19 mouse cellular contexts compared by ENCODE assay signal in genomic region chr1:90855880-90856279, GRCm38 (mm10). TPM values are rescaled to one million over a fixed set of nuclear protein-coding genes. Genes with fewer than 3 reads are reported as not detected.
DNase-seq lines count a peak whose midpoint lies in the region; ATAC-seq and TF ChIP-seq lines count a peak whose summit lies in the region.
"Had no signal": no experiment of that assay in that cellular context is flagged by ENCODE, and none has a peak within 500 bp of the region (broad histone marks: within the 10 kb centered on the region; RNA-seq: fewer than 3 reads in every experiment).

No protein-coding gene starts in this region.

- H3K4me3 ChIP-seq in forebrain, postnatal 0 days (ENCODE audit: low read depth, low read length), result no peak overlapping the region
- H3K4me3 ChIP-seq in forebrain, embryonic 13.5 days, result no peak overlapping the region
- H3K4me3 ChIP-seq in midbrain, embryonic 16.5 days (ENCODE audit: low read depth, low read length), result no peak overlapping the region
- no peak overlapping the region for H3K4me3 ChIP-seq in midbrain, embryonic 14.5 days (replicated peaks; ENCODE audit: low read depth, low read length)
- H3K4me3 ChIP-seq in embryonic facial prominence, embryonic 12.5 days, result no peak overlapping the region
- H3K4me3 ChIP-seq: heart, embryonic 13.5 days; hindbrain, embryonic 13.5 days had no signal

- TF ChIP-seq CTCF in forebrain, postnatal 0 days (IDR thresholded peaks at IDR 0.05; ENCODE audit: low read depth), result no peak

- WGBS in forebrain, postnatal 0 days, result 51% methylated on average over 5 of the region's 5 CpGs
- 67% methylated on average over 5 of the region's 5 CpGs for WGBS in forebrain, embryonic 13.5 days
- 43% methylated on average over 5 of the region's 5 CpGs for WGBS in midbrain, embryonic 16.5 days
- WGBS in midbrain, embryonic 14.5 days, result 53% methylated on average over 5 of the region's 5 CpGs
- 54% methylated on average over 5 of the region's 5 CpGs for WGBS in embryonic facial prominence, embryonic 12.5 days

- H3K9ac ChIP-seq in forebrain, postnatal 0 days, result no peak overlapping the region
- H3K9ac ChIP-seq in forebrain, embryonic 13.5 days, result no peak overlapping the region
- no peak overlapping the region for H3K9ac ChIP-seq in midbrain, embryonic 16.5 days (ENCODE audit: low read depth, low read length)
- no peak overlapping the region for H3K9ac ChIP-seq in midbrain, embryonic 14.5 days (replicated peaks; ENCODE audit: low read length)
- no peak overlapping the region for H3K9ac ChIP-seq in embryonic facial prominence, embryonic 12.5 days
- H3K9ac ChIP-seq: heart, embryonic 13.5 days; hindbrain, embryonic 13.5 days had no signal

- H3K27me3 ChIP-seq in forebrain, postnatal 0 days (ENCODE audit: insufficient read depth, low read length), result no peaks in the 10 kb centered on the region
- H3K27me3 ChIP-seq in forebrain, embryonic 13.5 days, result no peaks in the 10 kb centered on the region
- no peaks in the 10 kb centered on the region for H3K27me3 ChIP-seq in midbrain, embryonic 16.5 days (ENCODE audit: control insufficient read depth, insufficient read depth, low read depth, low read length)
- H3K27me3 ChIP-seq in midbrain, embryonic 14.5 days (ENCODE audit: control insufficient read depth, insufficient read depth, low read length), result no peaks in the 10 kb centered on the region
- H3K27me3 ChIP-seq in embryonic facial prominence, embryonic 12.5 days, result no peaks in the 10 kb centered on the region
- H3K27me3 ChIP-seq: hindbrain, embryonic 13.5 days had no signal

- no peak overlapping the region for H3K4me2 ChIP-seq in forebrain, postnatal 0 days (ENCODE audit: low read depth)
- H3K4me2 ChIP-seq in forebrain, embryonic 13.5 days, result no peak overlapping the region
- H3K4me2 ChIP-seq in midbrain, embryonic 16.5 days (ENCODE audit: low read length), result no peak overlapping the region
- no peak overlapping the region for H3K4me2 ChIP-seq in midbrain, embryonic 14.5 days (ENCODE audit: low read length)
- H3K4me2 ChIP-seq in embryonic facial prominence, embryonic 12.5 days (replicated peaks), result no peak overlapping the region
- H3K4me2 ChIP-seq: heart, embryonic 13.5 days; hindbrain, embryonic 13.5 days had no signal

- H3K27ac ChIP-seq in forebrain, postnatal 0 days (ENCODE audit: low read depth, low read length), result no peak overlapping the region
- no peak overlapping the region for H3K27ac ChIP-seq in forebrain, embryonic 13.5 days
- peak overlapping the region; percentile 38; the same call in 1 of the 2 replicates for H3K27ac ChIP-seq in midbrain, embryonic 16.5 days (ENCODE audit: low read length)
- no peak overlapping the region for H3K27ac ChIP-seq in midbrain, embryonic 14.5 days (replicated peaks; ENCODE audit: low read depth, low read length)
- peak overlapping the region; percentile 52; the same call in 1 of the 2 replicates for H3K27ac ChIP-seq in embryonic facial prominence, embryonic 12.5 days
- H3K27ac ChIP-seq: heart, embryonic 13.5 days; hindbrain, embryonic 13.5 days had no signal

- DNase-seq in forebrain, postnatal 0 days, result no peak
- DNase-seq in midbrain, embryonic 14.5 days, result no peak
- DNase-seq in urinary bladder, postnatal 25 days (ENCODE audit: low spot score), result no peak
- no peak for DNase-seq in lung, postnatal 25 days (ENCODE audit: low spot score)
- DNase-seq: adrenal gland, postnatal 10 days; cerebellum, adult 11-12 months; cerebellum, adult 9-10 months; cerebellum, postnatal 25 days; gastrocnemius, postnatal 36 days; heart, adult 11 months; heart, postnatal 4 days had no signal

- H3K36me3 ChIP-seq in forebrain, postnatal 0 days (ENCODE audit: insufficient read depth), result no peaks in the 10 kb centered on the region
- H3K36me3 ChIP-seq in forebrain, embryonic 13.5 days (ENCODE audit: poor library complexity, severe bottlenecking), result no peaks in the 10 kb centered on the region
- H3K36me3 ChIP-seq in midbrain, embryonic 16.5 days (ENCODE audit: control insufficient read depth, insufficient read depth, low read length), result no peaks in the 10 kb centered on the region
- no peaks in the 10 kb centered on the region for H3K36me3 ChIP-seq in midbrain, embryonic 14.5 days (ENCODE audit: control insufficient read depth, insufficient read depth, low read length)
- H3K36me3 ChIP-seq in embryonic facial prominence, embryonic 12.5 days, result no peaks in the 10 kb centered on the region
- H3K36me3 ChIP-seq: heart, embryonic 13.5 days; hindbrain, embryonic 13.5 days had no signal

- 0 out of 2 replicates have a peak, but pooled peaks cover 3% of the 10 kb centered on the region for H3K4me1 ChIP-seq in forebrain, postnatal 0 days (ENCODE audit: insufficient read depth)
- H3K4me1 ChIP-seq in forebrain, embryonic 13.5 days, result no peaks in the 10 kb centered on the region
- no peaks in the 10 kb centered on the region for H3K4me1 ChIP-seq in midbrain, embryonic 16.5 days (ENCODE audit: control insufficient read depth, insufficient read depth, low read length)
- no peaks in the 10 kb centered on the region for H3K4me1 ChIP-seq in midbrain, embryonic 14.5 days (ENCODE audit: control insufficient read depth, insufficient read depth, low read length)
- peaks cover 9% of the 10 kb centered on the region; the same call in 1 of the 2 replicates for H3K4me1 ChIP-seq in embryonic facial prominence, embryonic 12.5 days
- H3K4me1 ChIP-seq: heart, embryonic 13.5 days; hindbrain, embryonic 13.5 days had no signal

- peak; percentile 53; the same call in 1 of the 2 replicates for ATAC-seq in forebrain, postnatal 0 days
- no peak for ATAC-seq in forebrain, embryonic 13.5 days
- ATAC-seq in midbrain, embryonic 16.5 days, result peak; percentile 62; the same call in 1 of the 2 replicates
- ATAC-seq in midbrain, embryonic 14.5 days (ENCODE audit: low FRiP score, low TSS enrichment), result no peak
- no peak for ATAC-seq in embryonic facial prominence, embryonic 12.5 days (ENCODE audit: insufficient number of reproducible peaks, insufficient read depth, low FRiP score, low TSS enrichment)
- ATAC-seq: forebrain, embryonic 14.5 days; inflammation-experienced regulatory T-cells, adult 6 months had no signal

- H3K9me3 ChIP-seq in forebrain, postnatal 0 days (ENCODE audit: low read length), result no peaks in the 10 kb centered on the region
- no peaks in the 10 kb centered on the region for H3K9me3 ChIP-seq in forebrain, embryonic 13.5 days (replicated peaks)
- H3K9me3 ChIP-seq in midbrain, embryonic 16.5 days (replicated peaks; ENCODE audit: control insufficient read depth, low read length, poor library complexity, severe bottlenecking), result no peaks in the 10 kb centered on the region
- H3K9me3 ChIP-seq in midbrain, embryonic 14.5 days (ENCODE audit: control insufficient read depth, low read length), result no peaks in the 10 kb centered on the region
- H3K9me3 ChIP-seq in embryonic facial prominence, embryonic 12.5 days, result no peaks in the 10 kb centered on the region
- H3K9me3 ChIP-seq: heart, embryonic 13.5 days; hindbrain, embryonic 13.5 days had no signal

RNA-seq across cellular contexts. Expression of gene Col6a3, which starts 12.1 kb away (rescaled TPM):
- 12.2 and 34.1 TPM in 2 replicates for total RNA-seq in forebrain, postnatal 0 days (2014; rRNA removed)
- polyA plus RNA-seq in forebrain, postnatal 0 days (2015; fragmentation: Nextera tagmentation; extraction: Ambion mirVana), result 2.5 and 3.2 TPM in 2 replicates
- polyA plus RNA-seq in forebrain, embryonic 13.5 days (2015; fragmentation: Nextera tagmentation; extraction: Ambion mirVana), result 2.2 and 2.3 TPM in 2 replicates
- 5.9 and 7.8 TPM in 2 replicates for polyA plus RNA-seq in midbrain, embryonic 16.5 days (2015; fragmentation: Nextera tagmentation; extraction: Ambion mirVana)
- 0.72 and 6.9 TPM in 2 replicates for polyA plus RNA-seq in midbrain, embryonic 14.5 days (2014; fragmentation: Nextera tagmentation; extraction: Ambion mirVana)
- 57.4 and 58.7 TPM in 2 replicates for polyA plus RNA-seq in embryonic facial prominence, embryonic 12.5 days (2016; fragmentation: Nextera tagmentation; extraction: Ambion mirVana)
- total RNA-seq: MEL had no signal

RNA-seq across cellular contexts. Expression of gene Mlph, which starts 59.0 kb away (rescaled TPM):
- total RNA-seq in forebrain, postnatal 0 days (2014; rRNA removed), result 0.14 and 0.38 TPM in 2 replicates
- polyA plus RNA-seq in forebrain, postnatal 0 days (2015; fragmentation: Nextera tagmentation; extraction: Ambion mirVana), result 0.19 and 0.33 TPM in 2 replicates
- 0.04 and 0.09 TPM in 2 replicates for polyA plus RNA-seq in forebrain, embryonic 13.5 days (2015; fragmentation: Nextera tagmentation; extraction: Ambion mirVana)
- polyA plus RNA-seq in midbrain, embryonic 16.5 days (2015; fragmentation: Nextera tagmentation; extraction: Ambion mirVana), result 0.09 and 0.29 TPM in 2 replicates
- 0.12 and 0.42 TPM in 2 replicates for polyA plus RNA-seq in midbrain, embryonic 14.5 days (2014; fragmentation: Nextera tagmentation; extraction: Ambion mirVana)
- polyA plus RNA-seq in embryonic facial prominence, embryonic 12.5 days (2016; fragmentation: Nextera tagmentation; extraction: Ambion mirVana), result 0.33 and 0.51 TPM in 2 replicates
- total RNA-seq: MEL had no signal
- polyA plus RNA-seq: inflammation-experienced regulatory T-cells, adult 6 months had no signal

Comparison
In these comparisons a context has a peak if more than half of its experiments do, and no peak if none do; other contexts are left out.
1. ATAC-seq: peak in forebrain, postnatal 0 days (single experiment) and midbrain, embryonic 16.5 days (single experiment); none in forebrain, embryonic 13.5 days (single experiment), midbrain, embryonic 14.5 days (single experiment) and embryonic facial prominence, embryonic 12.5 days (single experiment).
2. H3K27ac ChIP-seq: peak in midbrain, embryonic 16.5 days (single experiment) and embryonic facial prominence, embryonic 12.5 days (single experiment); none in forebrain, postnatal 0 days (single experiment), forebrain, embryonic 13.5 days (single experiment) and midbrain, embryonic 14.5 days (single experiment).